Mouse (Mus musculus): ENCODE measurements at regions not wholly inside any gene's neighbourhood (a gene's known extent, or its start where the extent isn't known, plus 50 kb on each side); places are given as distances from the start of the nearest gene placed in this dataset.

DNA sequence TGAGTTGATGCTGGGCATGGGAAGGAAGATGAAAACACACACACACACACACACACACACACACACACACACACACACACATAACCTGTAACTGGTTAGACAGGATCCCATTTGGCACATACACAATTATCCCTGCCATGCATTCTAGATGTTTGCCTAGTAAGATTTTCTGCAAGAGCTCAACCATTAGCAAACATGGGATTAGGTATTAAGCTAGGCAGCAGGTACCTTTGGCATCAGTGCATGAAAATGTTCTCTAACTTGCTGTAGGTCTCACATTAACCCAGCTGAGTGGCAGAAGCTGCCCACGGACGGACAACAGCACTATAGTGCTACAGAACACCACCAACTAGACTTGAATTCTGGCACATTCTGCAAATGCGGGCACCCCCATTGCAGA is 413.8 kb upstream of the Tmpo start:
- TF ChIP-seq GATA1 (IDR thresholded peaks at IDR 0.05; ENCODE audit: low read length) (no peak), TAL1 (IDR thresholded peaks at IDR 0.05; ENCODE audit: low read length) (no peak)
- peaks cover 16% of the 10 kb centered on the region for H3K9me3 ChIP-seq (ENCODE audit: control insufficient read depth, low read length)
- no peaks in the 10 kb centered on the region for H3K36me3 ChIP-seq (ENCODE audit: control insufficient read depth)
- H3K27me3 ChIP-seq (ENCODE audit: control insufficient read depth), result no peaks in the 10 kb centered on the region
- no peak overlapping the region for H3K4me3 ChIP-seq (replicated peaks)
- H3K4me1 ChIP-seq (ENCODE audit: control insufficient read depth), result no peaks in the 10 kb centered on the region

- no peaks in the 10 kb centered on the region for H3K27me3 ChIP-seq (ENCODE audit: control insufficient read depth)
- H3K4me3 ChIP-seq (replicated peaks), result no peak overlapping the region
- no peaks in the 10 kb centered on the region for H3K4me1 ChIP-seq (ENCODE audit: control insufficient read depth)
- TF ChIP-seq GATA1 (IDR thresholded peaks at IDR 0.05; ENCODE audit: low read length) (no peak), TAL1 (IDR thresholded peaks at IDR 0.05; ENCODE audit: low read length) (no peak)
- no peaks in the 10 kb centered on the region for H3K36me3 ChIP-seq (ENCODE audit: control insufficient read depth)
- H3K9me3 ChIP-seq (ENCODE audit: control insufficient read depth, low read length), result peaks cover 16% of the 10 kb centered on the region
These were observed 412.3 kb upstream of the Tmpo start for GRCm38 (mm10) chr10:91593378-91593777.

GRCm38 (mm10) chr10:91591845-91592244 is 410.7 kb upstream of the Tmpo start:
- Histone ChIP-seq H3K9me3 (ENCODE audit: control insufficient read depth, low read length) (peaks cover 16% of the 10 kb centered on the region), H3K27me3 (ENCODE audit: control insufficient read depth) (no peaks in the 10 kb centered on the region), H3K4me3 (replicated peaks) (no peak overlapping the region), H3K36me3 (ENCODE audit: control insufficient read depth) (no peaks in the 10 kb centered on the region), H3K4me1 (ENCODE audit: control insufficient read depth) (no peaks in the 10 kb centered on the region)
- TF ChIP-seq GATA1 (IDR thresholded peaks at IDR 0.05; ENCODE audit: low read length), result no peak
- no peak for TF ChIP-seq TAL1 (IDR thresholded peaks at IDR 0.05; ENCODE audit: low read length)

- no peaks in the 10 kb centered on the region for H3K27me3 ChIP-seq (ENCODE audit: control insufficient read depth)
- no peaks in the 10 kb centered on the region for H3K36me3 ChIP-seq (ENCODE audit: control insufficient read depth)
- H3K4me3 ChIP-seq (replicated peaks), result no peak overlapping the region
- TF ChIP-seq GATA1 (IDR thresholded peaks at IDR 0.05; ENCODE audit: low read length) (no peak), TAL1 (IDR thresholded peaks at IDR 0.05; ENCODE audit: low read length) (no peak)
- H3K4me1 ChIP-seq (ENCODE audit: control insufficient read depth), result no peaks in the 10 kb centered on the region
- H3K9me3 ChIP-seq (ENCODE audit: control insufficient read depth, low read length), result peaks cover 16% of the 10 kb centered on the region
These were observed 410.3 kb upstream of the Tmpo start for GRCm38 (mm10) chr10:91591398-91591811.

- TF ChIP-seq GATA1 (IDR thresholded peaks at IDR 0.05; ENCODE audit: low read length), result no peak
- no peak for TF ChIP-seq TAL1 (IDR thresholded peaks at IDR 0.05; ENCODE audit: low read length)
- Histone ChIP-seq H3K4me3 (replicated peaks) (no peak overlapping the region), H3K27me3 (ENCODE audit: control insufficient read depth) (no peaks in the 10 kb centered on the region), H3K4me1 (ENCODE audit: control insufficient read depth) (no peaks in the 10 kb centered on the region), H3K9me3 (ENCODE audit: control insufficient read depth, low read length) (peaks cover 34% of the 10 kb centered on the region), H3K36me3 (ENCODE audit: control insufficient read depth) (no peaks in the 10 kb centered on the region)
These were observed 402.1 kb upstream of the Tmpo start for GRCm38 (mm10) chr10:91583204-91583603.

GRCm38 (mm10) chr10:91580959-91581358 is 399.8 kb upstream of the Tmpo start:
- Histone ChIP-seq H3K27me3 (ENCODE audit: control insufficient read depth) (no peaks in the 10 kb centered on the region), H3K9me3 (ENCODE audit: control insufficient read depth, low read length) (peaks cover 48% of the 10 kb centered on the region), H3K4me1 (ENCODE audit: control insufficient read depth) (no peaks in the 10 kb centered on the region), H3K36me3 (ENCODE audit: control insufficient read depth) (no peaks in the 10 kb centered on the region), H3K4me3 (replicated peaks) (no peak overlapping the region)
- TF ChIP-seq TAL1 (IDR thresholded peaks at IDR 0.05; ENCODE audit: low read length) (no peak), GATA1 (IDR thresholded peaks at IDR 0.05; ENCODE audit: low read length) (no peak)

DNA sequence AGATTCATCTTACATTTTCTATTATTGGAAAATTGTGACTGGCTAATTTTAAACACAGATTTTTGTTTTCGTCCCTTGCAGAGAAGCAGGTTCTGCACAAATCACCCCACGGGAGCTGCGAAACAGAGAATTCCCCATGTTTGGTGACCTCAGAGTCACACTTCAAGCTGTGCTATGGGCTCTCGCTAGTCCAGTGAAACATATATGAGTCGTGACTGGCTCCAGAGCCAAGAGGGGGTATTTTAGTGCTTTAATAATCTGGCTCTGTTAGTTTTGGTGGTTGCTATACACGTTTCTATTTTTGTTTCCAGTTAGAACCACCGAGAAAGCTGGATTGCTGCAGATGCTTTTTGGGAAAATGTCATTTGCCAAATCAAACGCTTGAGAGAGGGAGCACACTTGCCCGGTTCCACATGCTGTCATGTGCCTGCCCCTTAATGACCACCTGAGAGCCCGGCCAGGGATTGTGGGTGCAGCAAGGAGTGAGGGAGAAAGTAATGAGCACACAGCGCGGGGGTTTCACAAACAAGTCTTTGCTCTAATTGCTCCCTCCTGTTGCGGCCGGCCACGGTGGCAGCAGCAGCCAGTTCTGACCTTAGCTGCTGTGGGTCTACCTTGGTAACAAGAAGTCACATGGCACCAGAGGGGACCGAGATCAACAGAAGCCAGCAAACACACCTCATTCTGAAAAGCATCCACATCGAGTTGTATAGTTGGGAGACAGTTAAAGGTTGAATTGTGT is 394.4 kb upstream of the Tmpo start:
- Histone ChIP-seq H3K36me3 (ENCODE audit: control insufficient read depth) (no peaks in the 10 kb centered on the region), H3K9me3 (ENCODE audit: control insufficient read depth, low read length) (peaks cover 58% of the 10 kb centered on the region), H3K4me1 (ENCODE audit: control insufficient read depth) (no peaks in the 10 kb centered on the region), H3K27me3 (ENCODE audit: control insufficient read depth) (no peaks in the 10 kb centered on the region), H3K4me3 (replicated peaks) (no peak overlapping the region)
- TF ChIP-seq TAL1 (IDR thresholded peaks at IDR 0.05; ENCODE audit: low read length), result no peak
- TF ChIP-seq GATA1 (IDR thresholded peaks at IDR 0.05; ENCODE audit: low read length), result no peak

- no peaks in the 10 kb centered on the region for H3K4me1 ChIP-seq (ENCODE audit: control insufficient read depth)
- no peaks in the 10 kb centered on the region for H3K27me3 ChIP-seq (ENCODE audit: control insufficient read depth)
- H3K36me3 ChIP-seq (ENCODE audit: control insufficient read depth), result no peaks in the 10 kb centered on the region
- TF ChIP-seq GATA1 (IDR thresholded peaks at IDR 0.05; ENCODE audit: low read length) (no peak), TAL1 (IDR thresholded peaks at IDR 0.05; ENCODE audit: low read length) (no peak)
- peaks cover 55% of the 10 kb centered on the region for H3K9me3 ChIP-seq (ENCODE audit: control insufficient read depth, low read length)
- H3K4me3 ChIP-seq (replicated peaks), result no peak overlapping the region
These were observed 391.7 kb upstream of the Tmpo start for GRCm38 (mm10) chr10:91572796-91573195.

DNA sequence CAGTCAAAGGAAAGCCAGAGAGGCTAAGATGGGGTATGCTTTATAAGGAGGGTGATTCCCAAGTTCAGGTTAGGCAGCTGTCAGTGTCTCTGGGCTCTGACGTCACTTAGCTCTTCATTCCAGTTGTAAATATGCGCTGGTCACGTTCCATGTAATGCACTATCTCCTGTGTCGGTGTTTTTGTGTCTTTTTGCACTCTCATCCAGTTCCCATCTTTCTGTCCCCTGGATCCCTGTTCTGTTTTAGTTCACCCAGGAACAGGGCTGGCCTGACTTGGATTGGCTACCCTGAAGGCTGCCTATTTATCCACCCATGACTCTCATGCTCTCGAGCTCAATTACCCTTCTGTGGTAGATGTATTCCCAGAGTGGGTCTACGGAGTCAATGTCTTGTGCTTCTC is 387.9 kb upstream of the Tmpo start:
- Histone ChIP-seq H3K9me3 (ENCODE audit: control insufficient read depth, low read length) (peaks cover 31% of the 10 kb centered on the region), H3K36me3 (ENCODE audit: control insufficient read depth) (no peaks in the 10 kb centered on the region), H3K4me3 (replicated peaks) (no peak overlapping the region), H3K27me3 (ENCODE audit: control insufficient read depth) (no peaks in the 10 kb centered on the region), H3K4me1 (ENCODE audit: control insufficient read depth) (no peaks in the 10 kb centered on the region)
- TF ChIP-seq TAL1 (IDR thresholded peaks at IDR 0.05; ENCODE audit: low read length) (no peak), GATA1 (IDR thresholded peaks at IDR 0.05; ENCODE audit: low read length) (no peak)
